Mouse (Mus musculus) regulatory T cell (primary cell): ENCODE data around the gene Tmc3.

Experiments
- in situ Hi-C: fragments of 300-600 bp; cut with MboI, MseI; formaldehyde crosslinking; loops from one replicate; pipeline ENCODE4 v1.15.1; 2025; ENCODE audit warnings: high pct_unique_total_duplicates

Tmc3 gene

GRCm38 (mm10) chr7:83667936-83668645, 83.4 kb downstream of the Tmc3 start:
- in situ Hi-C loops = no loop called here

- in situ Hi-C loops = no loop called here
These were observed 84.0 kb downstream of the Tmc3 start for GRCm38 (mm10) chr7:83668724-83669123.

- in situ Hi-C loops = loop anchor here (5.0 to 10.0 kb wide), 2 partner anchors 104 to 947 kb away; no protein-coding TSS in a partner anchor
These were observed 86.8 kb downstream of the Tmc3 start for GRCm38 (mm10) chr7:83671573-83671972.
